Mouse (Mus musculus) small intestine, adult 2 months (tissue): ENCODE data around the gene Hist1h4a. TPM values are rescaled to one million over a fixed set of nuclear protein-coding genes. Genes with fewer than 3 reads are reported as not detected.
A peak's percentile ranks its signal among the peaks of the same experiment; 100 is the strongest.

Experiments
- H3K27ac ChIP-seq: fragments of 200-500 bp; 2 replicates; pipeline ENCODE4 v1.5.1; 2012; ENCODE audit warnings: low read depth, low read length, control low read depth, inconsistent platforms; ENCODE audit not compliant: insufficient read depth
- H3K27me3 ChIP-seq: fragments of 200-500 bp; 2 replicates; pipeline ENCODE4 v1.6.1; 2012; ENCODE audit warnings: mild to moderate bottlenecking, moderate library complexity, low read length, inconsistent platforms; ENCODE audit not compliant: control insufficient read depth, insufficient read depth
- H3K36me3 ChIP-seq: fragments of 200-500 bp; 2 replicates; pipeline ENCODE4 v1.6.1; 2012; ENCODE audit warnings: mild to moderate bottlenecking, low read length, control low read depth, inconsistent platforms; ENCODE audit not compliant: control insufficient read depth, insufficient read depth
- H3K4me1 ChIP-seq: fragments of 200-500 bp; 2 replicates; pipeline ENCODE4 v1.6.1; 2012; ENCODE audit warnings: low read length, inconsistent platforms, mixed read lengths; ENCODE audit not compliant: control insufficient read depth, insufficient read depth, insufficient read length
- H3K4me3 ChIP-seq: fragments of 200-500 bp; 2 replicates; pipeline ENCODE4 v1.5.1; 2012; ENCODE audit warnings: low read depth, mild to moderate bottlenecking, control low read depth, inconsistent platforms, low read length, moderate library complexity
- CTCF ChIP-seq: fragments of 200-500 bp; IDR thresholded peaks from 2 replicates; pipeline ENCODE4 v1.5.1; 2012; ENCODE audit warnings: low read depth, mild to moderate bottlenecking, control low read depth, inconsistent platforms, low read length, moderate library complexity, mixed read lengths; ENCODE audit not compliant: insufficient replicate concordance, insufficient read length; ENCODE audit errors: extremely low read depth
- POLR2A ChIP-seq: fragments of 200-500 bp; IDR thresholded peaks from 2 replicates; pipeline ENCODE4 v1.6.1; 2012; ENCODE audit warnings: low read depth, mild to moderate bottlenecking, control low read depth, inconsistent platforms, low read length, moderate library complexity
- WGBS: fragments of 180-500 bp; shearing (Covaris S2); methylation state at CpG from one replicate; pipeline ENCODE4 v1.1.7; 2018; 5-methylcytosine and 5-hydroxymethylcytosine counted together
- polyA plus RNA-seq: library from polyadenylated mRNA; depleted of rRNA; stranded (reverse); fragments of >200 nt; gene quantifications from 2 replicates; pipeline ENCODE4 v1.2.3, GENCODE M21; 2012; rRNA removed

Hist1h4a gene
- polyA plus RNA-seq, 1 experiment, result 19.9 TPM

GRCm38 (mm10) chr13:23717176-23717575, 43.9 kb downstream of the Hist1h4a start:
- no peak overlapping the region for H3K4me3 ChIP-seq
- WGBS, result 75% methylated on average over 11 of the region's 11 CpGs
- H3K27me3 ChIP-seq, result no peaks in the 10 kb centered on the region
- peak overlapping the region; percentile 53 for H3K27ac ChIP-seq
- no peak for TF ChIP-seq CTCF
- TF ChIP-seq POLR2A, result no peak
- H3K36me3 ChIP-seq, result no peaks in the 10 kb centered on the region
- no peaks in the 10 kb centered on the region for H3K4me1 ChIP-seq

GRCm38 (mm10) chr13:23716261-23717042, 44.6 kb downstream of the Hist1h4a start:
- H3K4me3 ChIP-seq, result no peak overlapping the region
- H3K27ac ChIP-seq, result no peak overlapping the region
- WGBS, result 71% methylated on average over 5 of the region's 5 CpGs
- no peaks in the 10 kb centered on the region for H3K4me1 ChIP-seq
- TF ChIP-seq CTCF (no peak), POLR2A (no peak)
- H3K36me3 ChIP-seq, result no peaks in the 10 kb centered on the region
- no peaks in the 10 kb centered on the region for H3K27me3 ChIP-seq

Other genes starting within 250 kb of the Hist1h4a start
- gene Hist1h4h, start 230.2 kb downstream of the Hist1h4a start, polyA plus RNA-seq, result 39.6 and 71.6 TPM in 2 replicates
- gene Hist1h2af, start 227.3 kb downstream of the Hist1h4a start, polyA plus RNA-seq, result 631 and 1,420 TPM in 2 replicates
- 43.4 and 65.8 TPM in 2 replicates for gene Hist1h3g, start 225.8 kb downstream of the Hist1h4a start, polyA plus RNA-seq
- 2.4 and 5.1 TPM in 2 replicates for gene Hist1h2bh, start 217.8 kb downstream of the Hist1h4a start, polyA plus RNA-seq
- 9.6 and 13.1 TPM in 2 replicates for gene Hist1h3f, start 217.2 kb downstream of the Hist1h4a start, polyA plus RNA-seq
- gene Hist1h4f, start 209.6 kb downstream of the Hist1h4a start, polyA plus RNA-seq, result 13.6 and 21.3 TPM in 2 replicates
- 0.27 and 0.29 TPM in 2 replicates for gene Hist1h1d, start 208.0 kb downstream of the Hist1h4a start, polyA plus RNA-seq
- gene Hist1h3e, start 198.9 kb downstream of the Hist1h4a start, polyA plus RNA-seq, result 27.6 and 43.3 TPM in 2 replicates
- gene Hist1h2ae, start 190.0 kb downstream of the Hist1h4a start, polyA plus RNA-seq, result 27.3 and 38.0 TPM in 2 replicates
- gene Hist1h2bg, start 189.8 kb downstream of the Hist1h4a start, polyA plus RNA-seq, result 32.8 and 51.3 TPM in 2 replicates
- 9.0 and 24.6 TPM in 2 replicates for gene Hist1h2bf, start 187.0 kb downstream of the Hist1h4a start, polyA plus RNA-seq
- 21.3 and 30.3 TPM in 2 replicates for gene Hist1h2ad, start 186.8 kb downstream of the Hist1h4a start, polyA plus RNA-seq
- gene Hist1h3d, start 185.5 kb downstream of the Hist1h4a start, polyA plus RNA-seq, result 11.5 and 24.2 TPM in 2 replicates
- 10.1 and 13.8 TPM in 2 replicates for gene Hist1h4d, start 179.6 kb downstream of the Hist1h4a start, polyA plus RNA-seq
- gene Hist1h2be, start 140.1 kb downstream of the Hist1h4a start, polyA plus RNA-seq, result 1.5 and 1.8 TPM in 2 replicates
- 2.2 and 2.4 TPM in 2 replicates for gene Hist1h1e, start 138.7 kb downstream of the Hist1h4a start, polyA plus RNA-seq
- gene Hist1h2ac, start 77.3 kb downstream of the Hist1h4a start, polyA plus RNA-seq, result 3.1 and 4.0 TPM in 2 replicates
- 210 and 772 TPM in 2 replicates for gene Hist1h2bc, start 77.0 kb downstream of the Hist1h4a start, polyA plus RNA-seq
- not detected in 2 replicates for gene Hist1h1t, start 65.4 kb downstream of the Hist1h4a start, polyA plus RNA-seq
- gene Hist1h4c, start 62.8 kb downstream of the Hist1h4a start, polyA plus RNA-seq, result 13.7 and 17.8 TPM in 2 replicates
- 3.5 and 7.7 TPM in 2 replicates for gene Hfe, start 50.4 kb downstream of the Hist1h4a start, polyA plus RNA-seq
- 25.6 and 68.0 TPM in 2 replicates for gene Hist1h1c, start 22.4 kb downstream of the Hist1h4a start, polyA plus RNA-seq
- gene Hist1h3c, start 15.6 kb downstream of the Hist1h4a start, polyA plus RNA-seq, result 39.3 and 49.1 TPM in 2 replicates
- gene Hist1h2bb, start 14.5 kb downstream of the Hist1h4a start, polyA plus RNA-seq, result 17.8 and 19.7 TPM in 2 replicates
- gene Hist1h2ab, start 10.1 kb downstream of the Hist1h4a start, polyA plus RNA-seq, result 32.5 and 55.3 TPM in 2 replicates
- gene Hist1h3b, start 9.0 kb downstream of the Hist1h4a start, polyA plus RNA-seq, result 39.8 and 49.8 TPM in 2 replicates
- gene Hist1h4b, start 4.2 kb downstream of the Hist1h4a start, polyA plus RNA-seq, result 17.0 and 25.9 TPM in 2 replicates
- 32.6 and 42.4 TPM in 2 replicates for gene Hist1h3a, start 1.2 kb upstream of the Hist1h4a start, polyA plus RNA-seq
- 0.53 and 0.95 TPM in 2 replicates for gene Hist1h1a, start 2.4 kb upstream of the Hist1h4a start, polyA plus RNA-seq
- gene Trim38, start 8.7 kb upstream of the Hist1h4a start, polyA plus RNA-seq, result 0.90 and 4.5 TPM in 2 replicates
- gene Slc17a2, start 45.8 kb upstream of the Hist1h4a start, polyA plus RNA-seq, result not detected in 2 replicates
- not detected in 2 replicates for gene Slc17a3, start 78.2 kb upstream of the Hist1h4a start, polyA plus RNA-seq
- not detected in 2 replicates for gene Slc17a1, start 106.5 kb upstream of the Hist1h4a start, polyA plus RNA-seq
- gene Slc17a4, start 153.8 kb upstream of the Hist1h4a start, polyA plus RNA-seq, result 6.5 and 39.9 TPM in 2 replicates
- gene Hist1h2ba, start 172.9 kb upstream of the Hist1h4a start, polyA plus RNA-seq, result not detected in 2 replicates
- not detected in 2 replicates for gene Hist1h2aa, start 173.2 kb upstream of the Hist1h4a start, polyA plus RNA-seq
- gene Scgn, start 230.0 kb upstream of the Hist1h4a start, polyA plus RNA-seq, result 0.56 and 1.3 TPM in 2 replicates